Mouse (Mus musculus) CD4-positive, CD25-positive, alpha-beta regulatory T cell, adult 4 months (primary cell): ENCODE measurements around the gene Cga. TPM values are rescaled to one million over a fixed set of nuclear protein-coding genes. Genes with fewer than 3 reads are reported as not detected.
A peak's percentile ranks its signal among the peaks of the same experiment; 100 is the strongest.

ENCODE experiments used
- ATAC-seq: one replicate; pipeline ENCODE4 v1.8.0; 2017
- polyA plus RNA-seq, 2 experiments: library from polyadenylated mRNA; unstranded; fragments of 100-300 nt; shearing (Covaris generic); gene quantifications; one replicate each; pipeline ENCODE4 v1.2.1; 2017

The Cga gene
- polyA plus RNA-seq: not detected

DNA sequence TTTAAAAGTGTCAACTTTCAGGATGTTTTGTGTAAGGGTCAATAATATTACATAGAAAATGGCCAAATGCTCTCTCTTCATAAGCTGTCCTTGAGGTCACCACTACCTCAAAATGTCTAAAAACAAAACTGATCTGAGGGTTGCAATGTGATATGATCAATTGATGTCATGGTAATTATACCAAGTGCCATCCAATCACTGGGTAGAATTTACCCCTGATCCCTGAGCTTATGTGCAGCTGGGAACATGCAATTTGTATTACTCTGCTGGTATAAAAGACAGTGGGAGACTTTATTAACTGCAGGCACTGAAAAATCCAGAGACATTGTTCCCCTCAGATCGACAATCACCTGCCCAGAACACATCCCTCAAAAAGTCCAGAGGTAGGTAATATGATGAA lies at the start of gene Cga:
Gene Cga, plus strand, starts transcription at position 301 of the 400 bp plus-strand sequence.
- ATAC-seq: no peak

DNA sequence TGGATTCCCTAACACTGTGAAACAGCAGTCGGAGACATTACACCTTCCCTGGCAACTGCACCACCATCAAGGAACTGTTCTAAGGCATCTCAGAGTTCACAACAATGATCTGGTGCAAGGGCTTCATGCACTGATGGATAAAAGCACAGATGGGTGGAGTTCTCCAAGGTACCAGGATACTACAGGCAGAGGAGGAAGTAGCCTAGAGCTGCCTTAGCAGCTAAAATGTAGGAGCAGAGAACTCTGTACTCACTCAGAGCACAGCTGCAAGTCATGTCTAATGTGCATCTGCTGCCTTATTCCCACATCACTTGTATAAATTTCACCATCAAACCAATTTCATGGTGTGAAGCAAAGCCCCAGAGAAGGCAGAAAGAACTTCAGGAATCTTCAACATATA lies 49.7 kb upstream of the Cga start:
- no peak for ATAC-seq

DNA sequence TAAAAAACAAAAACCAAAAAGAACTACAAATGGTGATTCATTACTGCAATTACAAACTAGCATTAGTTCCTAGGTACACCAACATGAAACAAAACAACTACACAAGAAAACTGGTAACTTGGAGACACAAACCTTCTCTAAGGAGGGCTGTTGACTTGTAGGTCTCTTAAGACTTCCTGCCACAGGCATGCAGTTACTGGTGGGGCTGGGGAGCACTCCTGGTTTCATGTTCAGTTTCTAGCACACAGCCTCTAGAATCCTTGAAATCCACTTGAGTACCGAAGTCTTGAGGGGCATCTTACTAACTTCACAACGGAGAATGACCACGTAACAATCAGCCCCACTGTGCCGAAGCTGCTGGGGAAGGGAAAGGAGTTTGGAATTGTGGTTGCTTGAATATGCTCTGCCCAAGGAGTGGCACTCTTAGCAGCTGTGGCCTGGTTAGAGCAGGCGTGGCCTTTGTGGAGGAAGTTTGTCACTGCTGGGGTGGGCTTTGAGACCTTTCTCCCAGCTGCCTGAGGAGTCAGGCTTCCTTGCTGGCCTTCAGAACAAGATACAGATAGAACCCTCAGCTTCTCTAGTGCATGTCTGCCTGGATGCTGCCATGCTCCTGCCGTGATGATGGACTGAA lies 45.8 kb upstream of the Cga start:
- ATAC-seq: peak; percentile 56

DNA sequence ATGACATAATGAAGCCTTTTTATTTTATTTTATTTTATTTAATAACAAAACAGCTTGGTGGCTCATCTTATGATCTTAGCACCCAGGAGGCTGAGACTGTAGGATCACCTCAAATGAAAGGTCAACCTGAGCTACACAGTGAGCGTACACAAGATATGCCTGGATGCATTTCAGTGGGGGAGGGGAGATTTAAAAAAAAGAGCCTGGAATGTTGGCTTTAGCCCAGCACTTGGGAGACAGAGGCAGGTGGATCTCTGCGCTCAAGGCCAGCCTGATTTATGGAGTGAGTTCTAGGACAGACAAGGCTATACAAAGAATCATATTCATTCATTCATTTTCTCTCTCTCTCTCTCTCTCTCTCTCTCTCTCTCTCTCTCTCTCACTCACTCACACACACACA lies 43.4 kb upstream of the Cga start:
- ATAC-seq: no peak

DNA sequence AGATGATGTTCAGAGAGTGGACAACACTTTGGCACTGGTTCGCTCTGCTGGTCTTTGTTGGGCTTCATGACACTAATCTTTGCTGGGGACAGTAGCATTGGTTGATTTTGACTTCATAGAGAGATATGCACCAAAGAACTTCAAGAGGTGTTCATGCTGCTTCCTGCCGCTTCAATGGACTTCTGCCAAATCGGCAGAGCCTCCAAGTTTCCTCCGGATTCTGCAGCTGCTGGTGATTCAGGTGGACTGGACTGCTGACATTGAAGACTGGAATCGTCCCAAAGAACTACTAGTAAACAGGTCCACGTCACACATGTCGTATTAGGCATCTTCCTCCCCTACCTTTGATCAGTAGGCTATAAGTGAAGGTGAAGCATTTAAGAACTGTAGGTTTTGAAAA lies 41.5 kb upstream of the Cga start:
- no peak for ATAC-seq

DNA sequence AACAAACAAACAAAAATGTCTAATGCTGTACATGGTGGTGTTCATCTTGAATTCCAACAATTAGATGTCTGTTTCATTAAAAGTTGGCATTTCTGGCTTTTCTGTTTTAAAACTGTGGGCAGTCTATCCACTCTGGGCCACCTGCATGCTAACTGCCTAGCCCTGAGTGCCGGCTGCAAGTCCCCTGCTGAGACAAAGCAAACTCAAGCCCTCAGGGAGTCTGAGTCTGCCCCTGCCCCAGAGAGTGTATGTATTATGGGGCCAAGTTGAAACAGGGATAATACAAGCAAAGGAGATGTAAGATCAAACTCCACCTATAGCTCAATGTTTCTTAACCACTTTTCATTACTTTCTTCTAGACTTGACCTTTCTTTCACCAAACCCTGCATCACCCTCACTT lies 37.6 kb upstream of the Cga start:
- no peak for ATAC-seq

DNA sequence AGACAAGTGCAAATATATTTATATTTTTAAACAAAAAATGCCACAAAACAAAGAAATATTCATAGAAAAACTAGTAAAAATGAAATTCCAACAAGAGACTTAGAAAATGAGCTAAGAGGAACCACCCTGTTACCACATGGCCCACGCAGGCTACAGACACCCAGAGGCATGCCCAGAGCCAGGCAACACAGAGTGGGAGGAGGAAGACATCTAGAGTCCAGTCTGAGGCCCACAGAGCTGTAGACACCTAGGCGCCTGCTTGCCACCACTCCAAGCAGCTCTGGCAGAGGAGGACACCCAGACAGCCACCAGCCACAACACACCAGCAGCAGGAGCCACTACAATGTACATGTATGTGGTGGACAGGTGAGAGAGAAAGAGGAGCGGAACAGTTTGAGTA lies 34.7 kb upstream of the Cga start:
- no peak for ATAC-seq

DNA sequence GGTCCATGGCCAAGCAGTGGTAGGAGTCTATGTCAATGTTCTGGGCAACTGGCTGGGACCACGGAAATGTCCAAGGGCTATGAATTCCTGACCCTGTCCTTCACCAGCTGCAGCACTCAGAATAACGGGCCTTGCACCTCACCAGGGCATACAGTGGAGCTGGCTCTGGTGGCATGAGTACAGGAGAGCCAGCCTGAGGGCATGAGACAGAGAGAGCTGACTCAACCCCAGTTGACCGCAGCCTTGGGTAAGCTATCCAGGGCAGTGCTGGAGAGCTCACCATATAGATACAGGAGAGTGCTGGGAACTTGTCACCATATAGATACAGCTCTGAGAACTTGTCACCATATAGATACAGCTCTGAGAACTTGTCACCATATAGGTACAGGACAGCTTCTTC lies 34.2 kb upstream of the Cga start:
- no peak for ATAC-seq

DNA sequence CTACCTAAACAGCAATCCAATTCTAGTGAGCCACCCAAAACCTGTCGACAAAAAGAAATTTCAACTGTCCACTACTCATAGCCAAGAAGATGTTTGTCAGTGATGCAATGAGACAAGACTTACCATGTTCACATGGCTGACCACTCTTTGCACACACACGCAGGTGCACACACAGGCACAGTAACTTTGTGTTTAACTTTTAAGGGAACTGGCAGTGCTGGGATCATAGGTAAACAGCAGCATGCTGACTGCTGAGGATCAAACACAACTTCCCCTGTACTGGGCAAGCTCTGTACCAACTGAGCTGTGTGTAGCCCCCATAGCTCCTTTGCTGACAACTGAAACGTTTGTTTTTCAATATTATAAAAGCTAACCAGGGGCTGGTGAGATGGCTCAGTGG lies 32.1 kb upstream of the Cga start:
- no peak for ATAC-seq

DNA sequence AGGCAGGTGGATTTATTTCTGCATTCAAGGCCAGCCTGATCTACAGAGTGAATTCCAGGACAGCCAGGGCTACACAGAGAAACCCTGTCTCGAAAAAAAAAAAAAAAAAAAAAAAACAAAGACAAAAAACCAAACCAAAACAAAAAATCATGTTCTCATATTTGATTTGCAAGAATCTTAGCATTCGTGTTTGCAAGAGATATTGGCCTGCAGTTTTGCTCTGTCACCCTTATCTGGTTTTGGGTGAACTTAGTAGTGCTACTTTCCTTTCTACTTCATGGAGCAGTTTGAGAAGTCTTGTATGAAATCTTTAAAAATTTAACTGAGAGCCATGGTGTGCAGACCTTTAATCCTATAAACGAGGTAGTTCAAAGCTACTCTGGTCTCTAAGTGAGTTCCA lies 23.8 kb upstream of the Cga start:
- no peak for ATAC-seq

DNA sequence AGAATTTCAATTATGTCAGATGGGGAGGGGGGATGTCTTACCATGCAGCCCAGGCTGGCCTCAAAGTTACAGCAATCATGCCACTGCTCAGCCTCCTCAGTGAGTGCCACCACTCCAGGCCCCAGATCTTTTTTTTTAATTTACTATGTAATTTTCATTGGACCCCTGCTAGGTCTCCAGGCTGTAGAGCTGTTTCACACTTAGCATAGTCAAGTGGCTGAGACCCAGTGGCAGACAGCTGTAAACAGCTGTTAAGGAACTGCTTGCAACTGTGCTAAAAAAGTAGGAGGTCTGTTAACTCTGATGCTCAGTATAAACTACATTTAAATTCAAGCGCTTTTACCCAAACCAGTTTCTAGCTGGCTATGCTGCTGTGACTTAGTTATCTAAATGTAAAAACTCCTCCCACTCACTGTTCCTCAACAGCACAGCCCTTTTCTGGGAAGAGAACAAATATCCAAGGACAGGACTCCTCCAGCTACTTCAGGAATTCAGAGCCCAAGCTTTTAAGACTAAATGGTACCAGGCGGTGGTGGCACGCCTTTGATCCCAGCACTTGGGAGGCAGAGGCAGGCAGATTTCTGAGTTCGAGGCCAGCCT lies 20.6 kb upstream of the Cga start:
- ATAC-seq: no peak

DNA sequence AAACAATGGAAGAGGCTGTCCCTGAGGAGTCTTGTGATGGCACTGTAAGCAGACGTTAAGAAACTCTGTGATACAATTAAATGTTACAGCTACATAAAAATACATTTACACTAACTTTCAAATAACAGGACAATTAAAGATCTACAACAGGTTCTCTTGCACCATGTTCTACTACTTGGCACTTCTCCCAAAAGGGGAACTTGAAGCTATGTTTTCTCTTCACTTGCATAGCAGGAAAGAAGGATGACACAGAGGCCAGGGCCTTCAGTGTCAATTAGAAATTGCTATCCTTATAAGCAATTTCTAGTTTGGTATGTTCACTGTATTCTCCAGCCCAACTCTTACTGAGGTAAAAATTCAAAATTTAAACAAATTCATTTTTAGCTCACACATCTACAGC lies 19.3 kb upstream of the Cga start:
- no peak for ATAC-seq

DNA sequence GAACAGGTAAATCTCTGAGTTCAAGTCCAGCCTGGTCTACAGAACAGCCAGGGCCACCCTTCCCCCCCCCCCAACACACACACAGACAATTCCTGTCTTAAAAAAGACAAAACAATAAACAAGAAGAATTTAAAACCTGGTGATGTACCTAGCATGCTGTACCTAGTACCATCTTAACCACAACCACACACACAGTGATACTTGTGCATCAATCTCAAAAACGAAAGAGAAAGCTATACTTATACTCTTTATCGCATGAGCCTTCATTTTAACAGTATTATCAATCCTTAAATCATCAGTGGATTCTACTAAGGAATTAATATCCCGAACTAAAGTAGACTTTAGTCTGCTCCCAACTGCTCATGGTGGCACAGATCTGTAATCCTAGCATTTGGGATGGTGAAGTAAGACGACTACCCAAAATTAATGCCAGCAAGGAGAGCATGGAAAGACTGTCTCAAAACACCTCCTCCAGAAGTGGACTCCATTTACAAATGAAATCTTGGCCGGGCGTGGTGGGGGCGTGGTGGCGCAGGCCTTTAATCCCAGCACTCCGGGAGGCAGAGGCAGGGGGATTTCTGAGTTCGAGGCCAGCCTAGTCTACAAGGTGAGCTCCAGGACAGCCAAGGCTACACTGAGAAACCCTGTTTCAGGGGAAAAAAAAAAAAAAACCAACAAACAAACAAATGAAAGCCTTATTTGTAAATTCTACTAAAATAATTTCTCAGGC lies 12.5 kb upstream of the Cga start:
- peak; percentile 65 for ATAC-seq

DNA sequence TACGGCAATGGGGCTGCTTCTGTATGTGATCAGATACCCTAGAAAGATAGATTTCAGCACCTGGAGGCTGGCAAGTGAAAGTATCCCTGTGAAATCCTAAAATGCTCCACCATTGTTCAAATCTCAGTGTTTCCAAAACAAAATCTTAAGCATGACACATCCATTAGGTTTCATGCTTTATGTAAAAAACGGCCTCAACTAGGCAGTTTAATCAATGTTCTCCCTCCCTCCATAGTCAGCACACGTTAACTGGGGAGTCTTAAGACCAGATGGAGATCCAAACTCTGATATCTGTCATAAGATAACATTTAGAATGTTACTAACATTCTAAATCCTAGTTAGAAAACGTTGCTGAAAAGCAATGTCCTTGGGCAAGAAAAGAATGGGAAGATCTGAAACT lies 11.7 kb upstream of the Cga start:
- ATAC-seq: no peak

DNA sequence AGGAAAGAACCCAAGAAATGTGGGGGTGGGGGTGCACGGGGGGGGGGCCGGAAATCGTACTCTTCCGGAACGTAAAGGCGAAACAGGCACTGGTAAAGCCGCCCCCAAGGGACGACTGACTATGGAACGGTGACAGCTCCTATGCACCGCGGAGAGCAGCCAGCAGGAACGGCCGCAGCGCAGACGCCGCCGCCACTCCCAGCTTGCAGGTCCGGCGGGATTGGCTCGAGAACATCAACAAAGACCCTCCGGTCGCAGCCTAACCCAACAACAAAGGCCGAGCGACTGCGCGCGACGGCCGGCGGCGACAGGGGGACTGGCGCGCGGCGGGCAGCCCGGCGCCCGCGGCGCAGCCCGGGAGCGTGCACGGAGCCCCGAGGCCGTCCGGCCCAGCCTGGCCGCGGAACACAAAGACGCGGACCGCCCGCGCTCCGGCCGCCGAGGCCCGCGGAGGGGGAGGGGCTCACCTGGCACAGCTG lies 11.2 kb upstream of the Cga start:
- ATAC-seq: peak; percentile 35

DNA sequence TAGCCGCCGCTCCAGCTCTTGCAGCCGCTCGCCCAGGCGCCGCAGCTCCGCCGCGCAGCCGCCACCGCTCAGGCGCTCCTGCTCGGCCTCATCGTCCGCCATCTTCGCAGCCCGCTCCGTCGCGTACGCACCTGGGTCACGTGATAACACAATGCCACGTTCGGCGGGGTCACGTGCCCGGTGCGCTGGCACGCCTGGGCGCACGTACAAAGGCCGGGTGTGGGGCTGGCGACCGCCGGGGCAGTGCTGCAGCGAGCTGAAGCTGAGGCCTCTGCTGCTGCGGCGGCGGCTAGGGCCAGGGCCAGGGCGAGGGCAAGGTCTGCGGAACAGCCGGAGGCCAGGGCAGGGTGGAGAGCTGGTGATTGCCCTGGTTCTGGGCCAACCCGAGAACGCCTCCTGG lies 10.8 kb upstream of the Cga start, which contains the start of gene Zfp292:
Gene Zfp292, minus strand, starts transcription at position 143 of the 400 bp plus-strand sequence.
- peak; percentile 79 for ATAC-seq

DNA sequence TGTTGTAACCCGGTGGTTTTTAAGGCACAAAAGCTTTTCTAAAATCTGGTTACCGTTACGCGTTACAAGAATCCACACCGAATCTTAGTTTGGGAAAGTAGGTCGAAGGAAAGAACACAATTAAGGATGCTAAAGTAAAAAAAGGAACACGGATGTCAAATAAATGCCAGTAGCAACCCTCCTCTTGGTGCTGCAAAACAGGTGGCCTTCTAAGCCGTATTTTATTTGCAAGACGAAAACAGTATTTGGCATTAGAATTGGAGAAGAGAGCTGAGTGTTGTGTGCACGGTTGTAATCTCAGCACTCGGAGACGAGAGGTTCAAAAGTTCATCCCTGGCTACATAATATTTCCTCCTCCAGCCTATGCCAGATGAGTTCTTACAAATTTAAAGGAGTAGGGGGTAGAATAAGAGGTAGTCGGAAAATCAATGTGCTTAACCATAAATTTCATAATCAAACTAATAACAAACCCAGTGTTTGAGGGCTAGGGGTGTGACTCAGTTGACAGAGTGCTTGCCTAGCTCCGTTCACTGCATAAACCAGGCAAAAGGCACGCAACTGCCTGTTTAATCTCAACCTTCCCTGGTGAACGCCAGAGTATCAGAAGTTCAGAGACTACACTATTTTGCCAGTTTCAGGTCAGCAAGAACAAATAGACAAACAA lies 10.1 kb upstream of the Cga start:
- no peak for ATAC-seq

DNA sequence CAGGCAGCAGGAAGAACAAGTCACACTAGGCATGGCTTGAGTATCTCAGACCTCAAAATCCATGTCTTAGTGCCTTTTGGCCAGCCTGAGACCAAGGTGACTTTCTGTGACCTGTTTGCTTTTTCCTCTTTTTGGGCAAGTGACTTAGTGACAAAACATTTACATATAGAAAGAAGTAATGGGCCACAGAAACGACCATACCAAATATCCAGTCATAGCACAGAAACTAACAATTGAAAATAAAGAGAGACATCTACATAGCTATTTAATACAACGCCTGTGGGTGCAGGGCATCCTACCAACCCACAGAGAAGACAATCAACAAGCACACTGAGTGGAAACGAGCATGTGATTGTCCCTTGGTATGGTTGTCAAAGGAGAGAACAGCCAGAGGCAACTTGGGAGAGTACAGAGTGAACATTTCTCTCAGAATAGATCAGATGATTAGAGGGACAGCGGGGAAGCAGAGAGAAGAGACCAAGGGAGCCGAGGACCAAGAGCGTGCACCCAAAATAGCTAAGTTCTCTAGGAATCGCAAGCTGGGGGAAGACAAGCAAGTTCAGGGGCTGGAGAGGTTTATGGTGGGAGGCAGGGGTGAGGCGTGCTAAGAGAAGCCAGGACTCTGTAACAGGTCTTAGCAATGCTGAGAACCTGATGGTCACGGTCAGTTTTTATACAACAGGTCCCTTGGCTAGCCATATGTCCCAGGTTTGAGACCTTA lies 7.8 kb upstream of the Cga start:
- no peak for ATAC-seq

DNA sequence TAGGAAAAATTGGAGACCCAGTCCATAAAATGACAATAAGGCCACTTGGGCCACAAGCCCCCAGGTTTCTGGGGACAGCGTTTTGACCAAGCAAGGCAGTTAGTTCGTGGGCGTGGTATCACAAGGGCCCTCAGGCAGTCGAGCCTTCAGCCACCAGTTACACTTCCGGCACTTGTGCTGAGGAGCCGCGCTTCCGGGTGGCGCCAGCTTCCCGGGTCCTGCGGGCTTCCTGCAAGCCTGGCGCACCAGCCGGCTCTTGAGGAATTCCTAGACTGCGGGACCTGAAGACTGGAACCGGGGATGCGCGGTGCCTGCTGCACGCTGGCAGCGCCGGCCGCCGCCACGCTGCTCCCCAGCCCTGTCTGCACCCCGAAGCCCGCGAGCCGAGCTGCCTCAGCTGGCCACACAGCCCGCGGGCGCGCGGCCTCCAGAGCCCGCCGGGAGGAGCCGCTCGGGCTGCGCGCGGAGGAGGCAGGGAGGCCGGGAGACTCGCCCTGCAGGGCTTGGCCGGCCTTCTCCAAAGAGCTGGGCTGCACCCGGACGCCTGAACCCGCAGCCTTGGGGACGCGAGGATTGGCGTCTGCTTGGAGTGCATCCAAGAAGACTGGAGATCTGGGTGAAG lies 7.0 kb upstream of the Cga start:
- ATAC-seq: peak; percentile 71

DNA sequence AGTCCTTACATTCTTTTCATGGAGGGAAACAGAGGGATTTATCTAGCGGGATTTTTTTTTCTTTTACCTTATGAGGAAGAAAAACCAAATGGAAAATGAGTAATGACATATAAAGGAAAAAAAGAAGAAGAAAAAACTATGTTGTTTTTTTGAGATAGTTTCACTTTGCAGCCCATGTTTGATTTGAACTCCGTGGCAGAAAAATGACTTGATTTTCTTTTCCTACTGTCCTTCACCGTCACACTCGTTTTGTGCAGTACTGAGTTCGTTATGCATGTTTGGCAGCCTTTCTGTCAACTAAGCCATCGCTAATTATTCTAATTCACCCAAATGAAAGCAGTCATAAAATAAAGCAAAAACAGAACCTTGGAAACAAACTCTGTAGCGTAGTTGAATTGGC lies 6.3 kb upstream of the Cga start:
- ATAC-seq: no peak

DNA sequence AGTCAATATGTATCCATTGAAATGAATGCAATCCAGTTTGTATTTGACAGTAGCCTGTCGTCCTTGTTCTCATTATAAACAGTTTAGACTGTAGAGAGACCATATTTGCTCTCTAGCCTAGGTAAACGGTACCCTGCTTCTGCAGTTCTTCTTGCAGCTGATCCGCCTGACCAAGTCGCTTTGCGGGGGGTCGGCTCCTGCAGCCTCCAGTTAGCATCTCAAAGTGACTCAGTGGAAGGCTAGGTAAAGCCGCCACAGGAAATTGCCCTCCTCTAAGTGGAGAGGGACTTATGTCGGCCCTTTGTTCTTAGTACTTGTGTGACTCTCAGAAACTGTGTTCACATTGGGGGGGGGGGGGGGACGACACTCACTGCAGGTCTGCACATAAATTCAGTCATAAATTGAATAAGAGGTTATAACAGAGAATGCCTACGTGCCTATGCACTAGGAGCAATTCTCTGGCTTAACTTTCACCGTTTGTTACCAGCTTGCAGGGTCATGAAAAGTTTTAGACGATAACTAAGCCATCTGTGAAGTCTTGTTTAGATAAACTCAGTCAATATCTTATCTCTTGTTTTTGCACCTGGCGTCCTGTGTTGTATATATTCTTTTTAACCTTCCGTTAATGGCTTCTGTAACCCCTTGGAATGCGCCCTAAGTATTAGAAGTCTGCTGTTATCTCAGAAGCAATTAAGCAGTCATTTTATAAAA lies 4.3 kb upstream of the Cga start:
- ATAC-seq: no peak

DNA sequence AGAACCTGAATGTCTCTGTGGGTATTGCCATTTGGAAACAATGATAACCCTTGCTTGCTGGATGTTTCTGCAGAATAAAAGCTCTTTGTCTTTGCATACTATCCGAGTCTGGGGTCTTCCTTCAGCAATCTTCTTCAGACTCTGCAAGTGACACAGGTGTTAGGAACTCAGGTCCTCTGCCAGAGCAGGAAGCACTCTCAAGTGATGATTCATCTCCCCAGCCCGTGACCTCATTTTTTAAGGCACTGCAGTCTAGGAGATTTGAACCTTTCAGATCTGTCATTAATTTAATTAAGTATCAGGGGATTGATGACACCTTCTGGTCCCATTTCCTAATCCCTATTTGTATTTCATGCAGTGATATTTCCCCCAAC lies 3.8 kb upstream of the Cga start:
- no peak for ATAC-seq
